Mouse (Mus musculus): ENCODE results near the gene Rrp9. TPM values are rescaled to one million over a fixed set of nuclear protein-coding genes. Genes with fewer than 3 reads are reported as not detected.

The Rrp9 gene
- polyA plus RNA-seq, 1 experiment from 2014 or later: 48.8 TPM

- peaks cover 53% of the 10 kb centered on the region for H3K36me3 ChIP-seq
- peak overlapping the region; percentile 22; the same call in 1 of the 2 replicates for H3K4me2 ChIP-seq (replicated peaks)
- 0 out of 2 replicates have a peak, but pooled peaks cover 4% of the 10 kb centered on the region for H3K27me3 ChIP-seq (replicated peaks)
- 83% methylated on average over 15 of the region's 15 CpGs for WGBS
- H3K4me3 ChIP-seq: no peak overlapping the region
- peaks cover 77% of the 10 kb centered on the region for H3K4me1 ChIP-seq
- no peak overlapping the region for H3K27ac ChIP-seq
- H3K9me3 ChIP-seq: no peaks in the 10 kb centered on the region
- ATAC-seq (ENCODE audit: low FRiP score, low read depth): no peak
- no peak overlapping the region for H3K9ac ChIP-seq
Observed at GRCm38 (mm10) chr9:106459946-106460345, 15.8 kb upstream of the Rrp9 start.

GRCm38 (mm10) chr9:106460401-106461025, 15.2 kb upstream of the Rrp9 start:
- peak overlapping the region; percentile 38; the same call in 1 of the 2 replicates for H3K9ac ChIP-seq
- H3K36me3 ChIP-seq: peaks cover 53% of the 10 kb centered on the region
- whole genome bisulfite sequencing: 77% methylated on average over 18 of the region's 18 CpGs
- peaks cover 77% of the 10 kb centered on the region for H3K4me1 ChIP-seq
- ATAC-seq (ENCODE audit: low FRiP score, low read depth): no peak
- H3K27ac ChIP-seq: no peak overlapping the region
- no peaks in the 10 kb centered on the region for H3K9me3 ChIP-seq
- H3K4me2 ChIP-seq (replicated peaks): peak overlapping the region; percentile 22; the same call in 1 of the 2 replicates
- no peak overlapping the region for H3K4me3 ChIP-seq
- H3K27me3 ChIP-seq (replicated peaks): peaks cover 4% of the 10 kb centered on the region; the same call in 1 of the 2 replicates

GRCm38 (mm10) chr9:106461026-106461415, 14.7 kb upstream of the Rrp9 start:
- Histone ChIP-seq H3K36me3 (peaks cover 53% of the 10 kb centered on the region), H3K4me1 (peaks cover 75% of the 10 kb centered on the region), H3K27me3 (replicated peaks) (peaks cover 4% of the 10 kb centered on the region; the same call in 1 of the 2 replicates), H3K27ac (no peak overlapping the region), H3K9ac (peak overlapping the region; percentile 38; the same call in 1 of the 2 replicates), H3K4me3 (no peak overlapping the region), H3K9me3 (no peaks in the 10 kb centered on the region), H3K4me2 (replicated peaks) (no peak overlapping the region)
- no peak for ATAC-seq (ENCODE audit: low FRiP score, low read depth)
- WGBS: 93% methylated on average over 9 of the region's 9 CpGs

- Histone ChIP-seq H3K36me3 (peaks cover 53% of the 10 kb centered on the region), H3K27me3 (replicated peaks) (peaks cover 4% of the 10 kb centered on the region; the same call in 1 of the 2 replicates), H3K4me3 (no peak overlapping the region), H3K4me1 (peaks cover 67% of the 10 kb centered on the region), H3K9ac (no peak overlapping the region), H3K4me2 (replicated peaks) (no peak overlapping the region), H3K27ac (no peak overlapping the region), H3K9me3 (no peaks in the 10 kb centered on the region)
- no peak for ATAC-seq (ENCODE audit: low FRiP score, low read depth)
- WGBS: 86% methylated on average over 16 of the region's 16 CpGs
Observed at GRCm38 (mm10) chr9:106461641-106462429, 13.9 kb upstream of the Rrp9 start.

- Histone ChIP-seq H3K9ac (no peak overlapping the region), H3K4me2 (replicated peaks) (no peak overlapping the region), H3K9me3 (no peaks in the 10 kb centered on the region), H3K27me3 (replicated peaks) (peaks cover 4% of the 10 kb centered on the region; the same call in 1 of the 2 replicates), H3K27ac (no peak overlapping the region), H3K4me3 (no peak overlapping the region), H3K4me1 (peaks cover 61% of the 10 kb centered on the region), H3K36me3 (peaks cover 53% of the 10 kb centered on the region)
- WGBS: 93% methylated on average over 12 of the region's 12 CpGs
- no peak for ATAC-seq (ENCODE audit: low FRiP score, low read depth)
Observed at GRCm38 (mm10) chr9:106462430-106462800, 13.3 kb upstream of the Rrp9 start.

- H3K27me3 ChIP-seq (replicated peaks): peaks cover 4% of the 10 kb centered on the region; the same call in 1 of the 2 replicates
- ATAC-seq (ENCODE audit: low FRiP score, low read depth): no peak
- peaks cover 52% of the 10 kb centered on the region for H3K4me1 ChIP-seq
- H3K36me3 ChIP-seq: peaks cover 53% of the 10 kb centered on the region
- H3K4me2 ChIP-seq (replicated peaks): no peak overlapping the region; the same call in 1 of the 2 replicates
- H3K4me3 ChIP-seq: no peak overlapping the region
- no peak overlapping the region for H3K27ac ChIP-seq
- 83% methylated on average over 21 of the region's 21 CpGs for WGBS
- H3K9ac ChIP-seq: no peak overlapping the region
- H3K9me3 ChIP-seq: no peaks in the 10 kb centered on the region
Observed at GRCm38 (mm10) chr9:106463122-106464063, 12.4 kb upstream of the Rrp9 start.

GRCm38 (mm10) chr9:106464751-106465541, 10.8 kb upstream of the Rrp9 start:
- WGBS: 2% methylated on average over 99 of the region's 99 CpGs
- peak overlapping the region; percentile 94 for H3K4me2 ChIP-seq (replicated peaks)
- H3K36me3 ChIP-seq: peaks cover 46% of the 10 kb centered on the region

GRCm38 (mm10) chr9:106465571-106466200, 10.1 kb upstream of the Rrp9 start, which contains the start of gene Gpr62:
Gene Gpr62, minus strand, starts transcription at chr9:106465938.
- WGBS: 30% methylated on average over 26 of the region's 26 CpGs
- H3K9me3 ChIP-seq: no peaks in the 10 kb centered on the region
- peak within 1 kb of the TSS; percentile 94 for H3K4me2 ChIP-seq (replicated peaks)
- H3K36me3 ChIP-seq: peaks cover 38% of the 10 kb centered on the region
- H3K4me1 ChIP-seq: peaks cover 29% of the 10 kb centered on the region
- peaks cover 4% of the 10 kb centered on the region; the same call in 1 of the 2 replicates for H3K27me3 ChIP-seq (replicated peaks)
- H3K27ac ChIP-seq: peak within 1 kb of the TSS; percentile 42; the same call in 1 of the 2 replicates
- ATAC-seq (ENCODE audit: low FRiP score, low read depth): peak; percentile 29; the same call in 1 of the 2 replicates
- peak within 1 kb of the TSS; percentile 52 for H3K4me3 ChIP-seq
- H3K9ac ChIP-seq: peak within 1 kb of the TSS; percentile 78

More at GRCm38 (mm10) chr9:106464751-106465541, 10.8 kb upstream of the Rrp9 start:
- H3K27me3 ChIP-seq (replicated peaks): peaks cover 4% of the 10 kb centered on the region; the same call in 1 of the 2 replicates
- no peaks in the 10 kb centered on the region for H3K9me3 ChIP-seq
- peak overlapping the region; percentile 78 for H3K9ac ChIP-seq
- peak overlapping the region; percentile 52 for H3K4me3 ChIP-seq
- peaks cover 37% of the 10 kb centered on the region for H3K4me1 ChIP-seq
- peak; percentile 65 for ATAC-seq (ENCODE audit: low FRiP score, low read depth)
- H3K27ac ChIP-seq: peak overlapping the region; percentile 42; the same call in 1 of the 2 replicates

GRCm38 (mm10) chr9:106466721-106467120, 9.0 kb upstream of the Rrp9 start:
- no peak for ATAC-seq (ENCODE audit: low FRiP score, low read depth)
- Histone ChIP-seq H3K27me3 (replicated peaks) (peaks cover 4% of the 10 kb centered on the region; the same call in 1 of the 2 replicates), H3K4me2 (replicated peaks) (no peak overlapping the region), H3K9me3 (no peaks in the 10 kb centered on the region), H3K27ac (no peak overlapping the region), H3K9ac (no peak overlapping the region), H3K36me3 (peaks cover 29% of the 10 kb centered on the region), H3K4me3 (no peak overlapping the region), H3K4me1 (peaks cover 32% of the 10 kb centered on the region)
- WGBS: 92% methylated on average over 6 of the region's 6 CpGs

- 90% methylated on average over 7 of the region's 7 CpGs for WGBS
- Histone ChIP-seq H3K4me3 (no peak overlapping the region), H3K4me2 (replicated peaks) (no peak overlapping the region), H3K27ac (no peak overlapping the region), H3K9me3 (no peaks in the 10 kb centered on the region), H3K27me3 (replicated peaks) (peaks cover 4% of the 10 kb centered on the region; the same call in 1 of the 2 replicates), H3K36me3 (peaks cover 19% of the 10 kb centered on the region), H3K4me1 (peaks cover 36% of the 10 kb centered on the region), H3K9ac (no peak overlapping the region)
- no peak for ATAC-seq (ENCODE audit: low FRiP score, low read depth)
Observed at GRCm38 (mm10) chr9:106467746-106468145, 8.0 kb upstream of the Rrp9 start.

Data from neural tube, embryonic 12.5 days (tissue).